Mouse (Mus musculus): ENCODE results near the gene Lzts2.
A peak's percentile ranks its signal among the peaks of the same experiment; 100 is the strongest.

The Lzts2 gene

DNA sequence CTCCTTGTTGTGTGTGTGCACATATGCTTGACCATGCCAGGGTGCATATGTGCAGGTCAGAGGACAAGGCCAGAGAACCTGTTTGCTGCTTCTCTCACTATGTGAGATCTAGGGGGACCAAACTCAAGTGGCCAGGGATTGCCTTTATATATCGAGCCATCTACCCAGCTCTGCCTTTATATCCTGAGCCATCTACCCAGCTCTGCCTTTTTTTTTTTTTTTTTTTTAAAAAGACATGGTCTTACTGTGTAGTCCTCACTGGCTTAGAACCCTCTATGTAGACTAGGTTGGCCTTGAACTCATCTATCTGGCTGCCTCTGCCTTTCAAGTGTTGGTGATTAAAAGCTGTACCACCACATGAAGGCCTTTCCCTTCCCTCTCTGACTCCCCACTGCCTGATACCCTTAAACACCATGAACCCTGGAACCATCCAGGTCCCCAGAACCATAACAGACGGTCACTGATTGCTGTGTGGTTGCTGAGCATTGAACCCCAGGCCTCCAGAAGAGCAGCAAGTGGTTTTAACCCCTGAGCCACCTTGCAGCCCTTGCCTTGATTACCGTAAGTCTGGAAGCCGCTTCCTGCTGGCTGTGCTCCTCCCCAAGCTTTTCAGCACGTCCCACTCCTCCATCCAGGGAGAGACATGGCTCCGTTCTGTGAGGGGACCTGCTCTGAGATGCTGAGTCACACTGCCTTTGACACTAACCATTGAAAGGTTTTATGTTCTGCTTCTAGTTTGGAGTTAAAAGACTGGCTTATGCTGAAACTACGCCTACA lies 10.3 kb upstream of the Lzts2 start:
- DNase-seq (ENCODE audit: low spot score in 2 of 2): no peak

DNA sequence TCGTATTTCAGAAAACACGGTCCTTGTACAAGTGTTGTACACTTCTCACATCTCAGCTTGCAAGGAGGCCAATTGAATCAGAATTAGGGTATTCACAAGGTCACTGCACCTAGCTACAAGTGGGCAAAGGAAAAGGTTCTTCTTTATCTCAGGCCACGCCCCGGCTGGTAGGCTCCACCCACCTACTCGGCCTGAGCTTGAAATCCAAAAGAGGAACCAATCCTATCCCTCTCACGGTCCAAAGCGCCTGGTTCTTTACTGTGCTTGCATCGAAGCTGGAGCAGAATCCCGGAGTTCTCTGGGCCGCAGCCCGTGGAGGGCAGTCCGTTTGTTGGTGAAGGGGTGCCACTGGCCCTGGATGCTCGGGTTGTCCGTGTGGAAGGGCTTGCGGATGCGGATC lies 8.8 kb upstream of the Lzts2 start, which contains the start of gene Twnk:
TSS of gene Twnk (plus strand) at position 220 of the 400 bp plus-strand sequence.
- DNase-seq (ENCODE audit: low spot score in 2 of 2): peak in 1 of 2 experiments; percentile 51

DNA sequence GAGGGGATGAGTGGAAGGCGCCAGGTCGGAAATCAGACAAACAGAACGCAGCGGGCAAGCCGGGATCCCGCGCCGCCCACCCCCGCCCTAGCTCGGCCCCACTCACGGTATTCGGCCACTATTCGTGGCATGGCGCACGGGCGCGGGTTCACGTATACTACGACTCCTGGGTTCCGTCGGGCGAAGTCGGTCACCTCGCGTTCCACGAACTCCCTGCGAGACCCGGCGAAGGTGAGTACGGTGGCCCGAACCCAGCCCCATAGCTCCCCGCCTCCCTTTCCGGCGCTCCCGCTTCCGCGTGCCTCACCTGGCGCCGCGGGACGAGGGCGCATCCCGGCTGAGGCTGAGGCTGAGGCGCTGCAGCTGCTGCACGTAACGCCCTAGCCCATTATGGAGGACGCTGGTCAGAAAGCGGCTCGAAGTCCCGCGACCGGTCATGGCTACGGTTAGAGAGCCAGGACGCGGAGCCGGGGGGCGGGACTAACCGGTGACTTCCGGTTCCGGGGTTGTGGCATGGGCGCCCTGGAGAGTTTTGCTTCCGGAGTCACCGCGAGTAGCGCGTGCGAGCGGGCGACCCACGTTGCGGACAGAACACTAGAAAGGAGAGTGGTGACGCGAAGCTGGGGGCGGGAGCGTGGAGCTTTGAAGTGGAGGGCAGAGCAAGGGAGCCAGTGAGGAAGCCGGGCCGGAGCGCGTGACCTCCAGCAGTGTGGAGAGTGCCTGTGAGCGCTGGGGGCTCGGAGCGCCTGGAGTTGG lies 8.1 kb upstream of the Lzts2 start, which contains the start of gene Mrpl43:
TSS of gene Mrpl43 (minus strand) at position 486 of the 756 bp plus-strand sequence.
- DNase-seq (ENCODE audit: low spot score in 2 of 2): peak; percentile 92 to 98

DNA sequence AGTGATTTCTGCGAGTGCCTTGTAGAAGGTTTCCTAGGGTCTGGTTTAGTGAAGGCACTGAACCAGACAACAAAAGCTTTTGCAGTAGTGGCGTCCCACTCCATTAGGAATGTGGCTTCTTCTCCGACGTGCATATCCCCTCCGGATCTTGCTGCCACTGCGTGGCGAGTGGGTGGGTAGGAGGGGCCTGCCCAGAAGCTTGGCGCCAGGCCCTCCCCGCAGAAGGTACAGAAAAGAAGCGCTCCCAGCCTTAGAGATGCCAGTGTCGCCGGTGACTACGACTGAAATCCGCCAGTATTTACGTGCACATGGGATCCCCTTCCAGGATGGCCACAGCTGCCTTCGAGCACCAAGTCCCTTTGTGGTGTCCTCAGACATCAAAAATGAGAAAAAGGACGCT lies 7.2 kb upstream of the Lzts2 start:
- DNase-seq (ENCODE audit: low spot score in 2 of 2): no peak

DNA sequence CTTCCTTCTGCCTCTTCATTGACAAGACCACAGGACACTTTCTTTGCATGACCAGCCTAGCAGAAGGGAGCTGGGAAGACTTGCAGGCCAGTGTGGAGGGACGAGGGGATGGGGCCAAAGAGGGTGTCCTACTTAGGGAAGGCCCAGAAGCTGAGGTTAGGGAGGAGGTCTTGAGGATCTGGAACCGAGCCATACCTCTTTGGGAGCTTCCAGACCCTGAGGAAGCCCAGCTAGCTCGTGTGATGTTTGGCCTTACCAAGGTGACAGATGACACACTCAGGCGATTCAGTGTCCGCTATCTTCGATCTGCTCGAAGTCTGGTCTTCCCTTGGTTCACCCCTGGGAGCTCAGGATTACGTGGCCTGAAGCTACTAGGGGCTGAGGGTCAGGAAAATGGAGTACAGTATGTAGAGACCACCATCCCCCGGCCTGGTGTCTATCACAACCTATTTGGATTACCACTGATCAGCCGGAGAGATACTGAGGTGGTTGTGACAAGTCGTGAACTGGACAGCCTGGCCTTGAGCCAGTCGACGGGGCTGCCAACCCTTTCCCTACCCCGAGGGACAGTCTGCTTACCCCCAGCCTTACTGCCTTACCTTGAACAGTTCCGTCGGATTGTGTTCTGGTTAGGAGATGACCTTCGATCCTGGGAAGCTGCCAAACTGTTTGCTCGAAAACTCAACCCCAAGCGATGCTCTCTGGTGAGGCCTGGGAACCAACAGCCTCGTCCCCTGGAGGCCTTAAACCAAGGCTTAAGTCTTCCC lies 6.6 kb upstream of the Lzts2 start:
- no peak for DNase-seq (ENCODE audit: low spot score in 2 of 2)

- no peak for DNase-seq (ENCODE audit: low spot score in 2 of 2)
These were observed 3.6 kb upstream of the Lzts2 start for GRCm38 (mm10) chr19:45010646-45011045.

DNA sequence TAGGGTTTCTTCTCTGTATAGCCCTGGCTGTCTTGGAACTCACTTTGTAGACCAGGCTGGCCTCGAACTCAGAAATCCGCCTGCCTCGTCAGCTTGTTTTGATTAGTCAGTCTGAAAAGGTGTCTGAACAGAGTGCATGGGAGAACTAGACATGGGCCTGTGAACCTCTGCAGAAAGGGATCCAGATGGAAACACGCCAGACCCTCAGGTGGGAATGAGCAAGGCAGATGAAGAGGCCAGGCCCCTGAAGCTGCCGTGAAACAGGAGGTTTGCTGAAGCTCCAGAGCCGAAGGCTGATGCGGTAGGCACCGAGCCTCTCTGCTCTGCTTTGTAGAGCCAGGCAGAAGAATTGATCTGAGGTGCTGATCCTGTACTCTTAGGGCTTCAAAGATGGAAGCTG lies 2.0 kb upstream of the Lzts2 start:
- DNase-seq (ENCODE audit: low spot score in 2 of 2): no peak

GRCm38 (mm10) chr19:45012636-45013035 lies 1.6 kb upstream of the Lzts2 start:
- DNase-seq (ENCODE audit: low spot score in 2 of 2): no peak

- DNase-seq (ENCODE audit: low spot score in 2 of 2): no peak
These were observed 511 bp upstream of the Lzts2 start for GRCm38 (mm10) chr19:45013581-45014225.

DNA sequence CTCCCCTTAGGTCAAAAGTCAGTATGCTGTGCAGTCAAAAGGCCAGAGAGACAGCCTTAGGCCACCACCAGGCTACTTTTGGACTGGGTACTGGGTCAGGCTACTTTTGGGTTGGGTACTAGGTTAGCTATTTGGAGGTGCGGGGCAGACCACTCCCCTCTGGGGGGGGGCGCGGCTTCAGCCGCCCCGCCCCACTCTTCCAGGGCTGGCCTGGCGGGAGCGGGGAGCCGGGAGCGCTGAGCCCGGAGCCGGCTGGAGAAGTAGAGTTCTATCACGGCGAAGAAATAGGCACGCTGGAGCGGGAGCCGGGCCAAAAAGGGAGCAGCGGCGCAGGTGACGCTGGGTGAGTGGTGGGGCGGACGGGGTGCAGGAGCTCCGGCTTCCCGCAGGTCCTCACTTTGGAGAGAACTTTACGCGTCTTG lies 778 bp downstream of the Lzts2 start:
- peak; percentile 67 to 73 for DNase-seq (ENCODE audit: low spot score in 2 of 2)

GRCm38 (mm10) chr19:45015518-45016281 lies 1.5 kb downstream of the Lzts2 start:
- DNase-seq (ENCODE audit: low spot score in 2 of 2): peak; percentile 54 to 75

- DNase-seq (ENCODE audit: low spot score in 2 of 2): peak; percentile 46 to 50
These were observed 2.4 kb downstream of the Lzts2 start for GRCm38 (mm10) chr19:45016341-45017215.

GRCm38 (mm10) chr19:45017216-45017771 lies 3.1 kb downstream of the Lzts2 start:
- DNase-seq (ENCODE audit: low spot score in 2 of 2): peak; percentile 70 to 77

GRCm38 (mm10) chr19:45017909-45018308 lies 3.7 kb downstream of the Lzts2 start:
- peak; percentile 87 for DNase-seq (ENCODE audit: low spot score in 2 of 2)

GRCm38 (mm10) chr19:45018351-45018831 lies 4.2 kb downstream of the Lzts2 start:
- DNase-seq (ENCODE audit: low spot score in 2 of 2): peak in 1 of 2 experiments; percentile 44

DNA sequence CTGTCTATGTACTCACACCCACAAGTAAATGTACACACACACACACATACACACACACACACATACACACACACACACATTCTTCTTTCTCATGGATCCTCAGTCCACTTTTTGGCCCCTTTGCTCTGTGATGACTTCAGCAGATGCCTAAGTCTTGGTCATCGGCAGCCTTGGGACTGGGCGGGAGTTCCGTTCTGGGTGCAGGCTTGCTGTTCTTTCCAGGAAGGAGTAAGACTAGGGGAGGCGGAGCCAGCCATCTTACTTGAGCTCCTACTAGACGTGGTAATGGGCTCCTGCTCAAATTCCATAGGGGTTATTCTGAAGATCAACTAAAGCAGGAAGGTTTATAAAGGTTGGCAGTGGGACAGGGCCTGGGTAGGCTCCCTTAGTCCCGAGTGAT lies 6.1 kb downstream of the Lzts2 start:
- no peak for DNase-seq (ENCODE audit: low spot score in 2 of 2)

DNA sequence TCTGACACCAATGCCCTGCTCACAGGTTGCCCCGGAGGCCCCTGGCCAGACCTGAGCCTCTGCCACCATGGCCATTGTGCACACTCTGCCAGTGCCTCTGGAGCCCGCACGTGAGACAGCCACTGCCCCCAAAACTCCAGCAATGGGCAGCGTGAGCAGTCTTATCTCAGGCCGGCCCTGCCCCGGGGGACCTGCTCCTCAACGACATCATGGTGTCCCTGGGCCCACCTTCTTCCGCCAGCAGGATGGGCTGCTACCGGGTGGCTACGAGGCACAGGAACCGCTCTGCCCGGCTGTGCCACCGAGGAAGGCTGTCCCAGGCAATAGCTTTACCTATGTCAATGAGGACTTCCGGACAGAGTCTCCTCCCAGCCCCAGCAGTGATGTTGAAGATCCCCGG lies 7.1 kb downstream of the Lzts2 start:
- DNase-seq (ENCODE audit: low spot score in 2 of 2): no peak

DNA sequence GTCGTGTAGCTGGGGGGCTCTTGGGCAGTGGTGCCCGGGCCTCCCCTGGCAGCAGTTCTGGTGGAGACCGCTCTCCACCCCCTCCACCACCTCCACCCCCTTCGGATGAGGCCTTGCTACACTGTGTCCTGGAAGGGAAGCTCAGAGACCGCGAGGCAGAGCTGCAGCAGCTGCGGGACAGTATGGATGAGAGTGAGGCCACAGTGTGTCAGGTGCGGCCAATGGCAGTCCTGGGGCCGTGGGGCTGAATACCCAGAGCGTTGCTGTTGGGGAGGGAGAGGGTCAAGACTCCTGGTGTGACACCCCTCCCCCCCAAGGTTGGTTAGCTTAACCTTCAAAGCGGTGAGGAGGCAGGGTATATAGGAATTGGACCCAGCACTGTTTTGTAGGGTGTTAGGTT lies 9.8 kb downstream of the Lzts2 start:
- DNase-seq (ENCODE audit: low spot score in 2 of 2): no peak

DNA sequence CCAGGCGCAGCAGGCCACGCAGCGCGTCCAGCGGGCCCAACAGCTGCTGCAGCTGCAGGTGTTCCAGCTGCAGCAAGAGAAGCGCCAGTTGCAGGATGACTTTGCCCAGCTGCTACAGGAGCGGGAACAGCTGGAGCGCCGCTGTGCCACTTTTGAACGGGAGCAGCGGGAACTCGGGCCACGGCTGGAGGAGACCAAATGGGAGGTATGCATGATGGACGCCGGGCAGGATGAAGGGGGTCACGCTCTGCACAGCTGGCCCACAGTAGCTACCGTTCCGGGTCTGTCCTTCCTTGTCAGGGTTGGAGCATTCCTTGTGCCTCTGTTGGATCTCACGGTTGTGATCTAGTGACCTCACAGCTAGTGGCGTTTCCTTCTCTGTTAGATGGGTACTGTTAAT lies 10.6 kb downstream of the Lzts2 start:
- no peak for DNase-seq (ENCODE audit: low spot score in 2 of 2)

Measured in urinary bladder, adult 18-20 months (tissue).